Mouse (Mus musculus) liver, embryonic 14.5 days (tissue): ENCODE measurements at regions not wholly inside any gene's neighbourhood (a gene's known extent, or its start where the extent isn't known, plus 50 kb on each side); places are given as distances from the start of the nearest gene placed in this dataset.

Experiments
- CTCF ChIP-seq: IDR thresholded peaks from 2 replicates; pipeline ENCODE4 v1.5.1; 2016; ENCODE audit warnings: antibody characterized with exemption, low read depth, control low read depth
- EP300 ChIP-seq: IDR thresholded peaks from 2 replicates; pipeline ENCODE4 v1.6.1; 2016; ENCODE audit warnings: antibody characterized with exemption, low read depth

GRCm38 (mm10) chr6:81801804-81802203 is 121.7 kb upstream of the Gcfc2 start:
- TF ChIP-seq CTCF = no peak
- TF ChIP-seq EP300 = no peak
